Mouse (Mus musculus): ENCODE data around the gene Krtap24-1. TPM values are rescaled to one million over a fixed set of nuclear protein-coding genes. Genes with fewer than 3 reads are reported as not detected.
A peak's percentile ranks its signal among the peaks of the same experiment; 100 is the strongest.

Krtap24-1 gene
- polyA plus RNA-seq, 1 experiment, result not detected

- Histone ChIP-seq H3K4me1 (ENCODE audit: control insufficient read depth, insufficient read depth, low read length) (no peaks in the 10 kb centered on the region), H3K27ac (ENCODE audit: insufficient read depth, low read depth, low read length) (no peak overlapping the region), H3K36me3 (ENCODE audit: control insufficient read depth, insufficient read depth, low read length) (no peaks in the 10 kb centered on the region), H3K27me3 (replicated peaks; ENCODE audit: control insufficient read depth, insufficient read depth, low read length) (no peaks in the 10 kb centered on the region), H3K4me3 (ENCODE audit: insufficient read depth, low read depth, low read length) (no peak overlapping the region)
- DNase-seq, result no peak
- 18% methylated on average over 16 of the region's 16 CpGs for WGBS
- TF ChIP-seq POLR2A (IDR thresholded peaks at IDR 0.05; ENCODE audit: low read depth, low read length), result no peak
- no peak for TF ChIP-seq CTCF (conservative IDR thresholded peaks at IDR 0.05; ENCODE audit: insufficient read depth, insufficient read length, low read depth, low read length)
These were observed 12.4 kb downstream of the Krtap24-1 start for GRCm38 (mm10) chr16:88599504-88600237.

GRCm38 (mm10) chr16:88592758-88593157, 19.3 kb downstream of the Krtap24-1 start:
- Histone ChIP-seq H3K4me1 (ENCODE audit: control insufficient read depth, insufficient read depth, low read length) (no peaks in the 10 kb centered on the region), H3K4me3 (ENCODE audit: insufficient read depth, low read depth, low read length) (no peak overlapping the region), H3K27ac (ENCODE audit: insufficient read depth, low read depth, low read length) (no peak overlapping the region), H3K36me3 (ENCODE audit: control insufficient read depth, insufficient read depth, low read length) (no peaks in the 10 kb centered on the region), H3K27me3 (replicated peaks; ENCODE audit: control insufficient read depth, insufficient read depth, low read length) (no peaks in the 10 kb centered on the region)
- TF ChIP-seq POLR2A (IDR thresholded peaks at IDR 0.05; ENCODE audit: low read depth, low read length) (no peak), CTCF (conservative IDR thresholded peaks at IDR 0.05; ENCODE audit: insufficient read depth, insufficient read length, low read depth, low read length) (0 out of 2 replicates have a peak, but pooled peaks have one; percentile 8)
- peak; percentile 39 for DNase-seq

GRCm38 (mm10) chr16:88583338-88583737, 28.7 kb downstream of the Krtap24-1 start:
- H3K4me3 ChIP-seq (ENCODE audit: insufficient read depth, low read depth, low read length), result no peak overlapping the region
- H3K27ac ChIP-seq (ENCODE audit: insufficient read depth, low read depth, low read length), result no peak overlapping the region
- DNase-seq, result no peak
- H3K27me3 ChIP-seq (replicated peaks; ENCODE audit: control insufficient read depth, insufficient read depth, low read length), result no peaks in the 10 kb centered on the region
- H3K36me3 ChIP-seq (ENCODE audit: control insufficient read depth, insufficient read depth, low read length), result no peaks in the 10 kb centered on the region
- 83% methylated on average over 9 of the region's 9 CpGs for WGBS
- no peak for TF ChIP-seq CTCF (conservative IDR thresholded peaks at IDR 0.05; ENCODE audit: insufficient read depth, insufficient read length, low read depth, low read length)
- TF ChIP-seq POLR2A (IDR thresholded peaks at IDR 0.05; ENCODE audit: low read depth, low read length), result no peak
- H3K4me1 ChIP-seq (ENCODE audit: control insufficient read depth, insufficient read depth, low read length), result no peaks in the 10 kb centered on the region

GRCm38 (mm10) chr16:88575885-88576679, 36.0 kb downstream of the Krtap24-1 start:
- DNase-seq, result no peak
- Histone ChIP-seq H3K4me3 (ENCODE audit: insufficient read depth, low read depth, low read length) (no peak overlapping the region), H3K27ac (ENCODE audit: insufficient read depth, low read depth, low read length) (no peak overlapping the region), H3K27me3 (replicated peaks; ENCODE audit: control insufficient read depth, insufficient read depth, low read length) (no peaks in the 10 kb centered on the region), H3K36me3 (ENCODE audit: control insufficient read depth, insufficient read depth, low read length) (no peaks in the 10 kb centered on the region), H3K4me1 (ENCODE audit: control insufficient read depth, insufficient read depth, low read length) (no peaks in the 10 kb centered on the region)
- 55% methylated on average over 4 of the region's 4 CpGs for WGBS
- TF ChIP-seq POLR2A (IDR thresholded peaks at IDR 0.05; ENCODE audit: low read depth, low read length) (no peak), CTCF (conservative IDR thresholded peaks at IDR 0.05; ENCODE audit: insufficient read depth, insufficient read length, low read depth, low read length) (no peak)

- Histone ChIP-seq H3K4me3 (ENCODE audit: insufficient read depth, low read depth, low read length) (no peak overlapping the region), H3K4me1 (ENCODE audit: control insufficient read depth, insufficient read depth, low read length) (peaks cover 7% of the 10 kb centered on the region; the same call in 1 of the 2 replicates), H3K27ac (ENCODE audit: insufficient read depth, low read depth, low read length) (no peak overlapping the region; the same call in 1 of the 2 replicates), H3K36me3 (ENCODE audit: control insufficient read depth, insufficient read depth, low read length) (no peaks in the 10 kb centered on the region), H3K27me3 (replicated peaks; ENCODE audit: control insufficient read depth, insufficient read depth, low read length) (no peaks in the 10 kb centered on the region)
- 42% methylated on average over 5 of the region's 5 CpGs for WGBS
- TF ChIP-seq CTCF (conservative IDR thresholded peaks at IDR 0.05; ENCODE audit: insufficient read depth, insufficient read length, low read depth, low read length), result no peak
- TF ChIP-seq POLR2A (IDR thresholded peaks at IDR 0.05; ENCODE audit: low read depth, low read length), result no peak
- DNase-seq, result peak; percentile 49
These were observed 39.1 kb downstream of the Krtap24-1 start for GRCm38 (mm10) chr16:88572904-88573404.

- no peaks in the 10 kb centered on the region for H3K36me3 ChIP-seq (ENCODE audit: control insufficient read depth, insufficient read depth, low read length)
- no peak overlapping the region for H3K4me3 ChIP-seq (ENCODE audit: insufficient read depth, low read depth, low read length)
- H3K4me1 ChIP-seq (ENCODE audit: control insufficient read depth, insufficient read depth, low read length), result peaks cover 7% of the 10 kb centered on the region; the same call in 1 of the 2 replicates
- peak; percentile 28 for DNase-seq
- H3K27ac ChIP-seq (ENCODE audit: insufficient read depth, low read depth, low read length), result no peak overlapping the region
- TF ChIP-seq POLR2A (IDR thresholded peaks at IDR 0.05; ENCODE audit: low read depth, low read length) (no peak), CTCF (conservative IDR thresholded peaks at IDR 0.05; ENCODE audit: insufficient read depth, insufficient read length, low read depth, low read length) (no peak)
- H3K27me3 ChIP-seq (replicated peaks; ENCODE audit: control insufficient read depth, insufficient read depth, low read length), result no peaks in the 10 kb centered on the region
These were observed 41.9 kb downstream of the Krtap24-1 start for GRCm38 (mm10) chr16:88570136-88570535.

GRCm38 (mm10) chr16:88569732-88570131, 42.3 kb downstream of the Krtap24-1 start:
- Histone ChIP-seq H3K27me3 (replicated peaks; ENCODE audit: control insufficient read depth, insufficient read depth, low read length) (no peaks in the 10 kb centered on the region), H3K4me1 (ENCODE audit: control insufficient read depth, insufficient read depth, low read length) (peaks cover 7% of the 10 kb centered on the region; the same call in 1 of the 2 replicates), H3K4me3 (ENCODE audit: insufficient read depth, low read depth, low read length) (no peak overlapping the region), H3K27ac (ENCODE audit: insufficient read depth, low read depth, low read length) (no peak overlapping the region; the same call in 1 of the 2 replicates), H3K36me3 (ENCODE audit: control insufficient read depth, insufficient read depth, low read length) (no peaks in the 10 kb centered on the region)
- no peak for DNase-seq
- 66% methylated on average over 3 of the region's 3 CpGs for WGBS
- TF ChIP-seq CTCF (conservative IDR thresholded peaks at IDR 0.05; ENCODE audit: insufficient read depth, insufficient read length, low read depth, low read length) (no peak), POLR2A (IDR thresholded peaks at IDR 0.05; ENCODE audit: low read depth, low read length) (no peak)
